Mouse (Mus musculus) adrenal gland, postnatal 36 days (tissue): ENCODE data around the gene Doc2g. TPM values are rescaled to one million over a fixed set of nuclear protein-coding genes. Genes with fewer than 3 reads are reported as not detected.
"Not testable (repeated sequence)": the region's sequence is repeated elsewhere in the genome, so short reads cannot be mapped to it uniquely, and the experiment has no call there.

Experiments
- DNase-seq, 2 experiments: peaks; one replicate each; pipeline ENCODE4 v3.0.0; 2021; ENCODE audit warnings: mixed read lengths in 1 of 2
- total RNA-seq, 2 experiments: library from RNA; stranded (reverse); gene quantifications; 2 replicates each; pipeline ENCODE4 v1.2.3; 2021

Doc2g gene
- total RNA-seq, 2 experiments from 2014 or later, result 1.1 to 1.9 TPM

- DNase-seq, result no peak
These were observed 14.9 kb downstream of the Doc2g start for GRCm38 (mm10) chr19:4017921-4018587.

- DNase-seq, result peak; percentile 82 to 87
These were observed 15.8 kb downstream of the Doc2g start for GRCm38 (mm10) chr19:4018743-4019583.

GRCm38 (mm10) chr19:4023185-4023584 lies 20.1 kb downstream of the Doc2g start:
- no peak for DNase-seq

GRCm38 (mm10) chr19:4027576-4027975 lies 24.5 kb downstream of the Doc2g start:
- no peak for DNase-seq

- no peak for DNase-seq
These were observed 29.6 kb downstream of the Doc2g start for GRCm38 (mm10) chr19:4032668-4033067.

GRCm38 (mm10) chr19:4033298-4033697 lies 30.2 kb downstream of the Doc2g start:
- no peak for DNase-seq

GRCm38 (mm10) chr19:4033742-4034141 lies 30.6 kb downstream of the Doc2g start:
- DNase-seq, result no peak

GRCm38 (mm10) chr19:4036327-4037045 lies 33.4 kb downstream of the Doc2g start:
- DNase-seq, result no peak

- not testable (repeated sequence) for DNase-seq
These were observed 34.2 kb downstream of the Doc2g start for GRCm38 (mm10) chr19:4037154-4037787.

- DNase-seq, result peak; percentile 94 to 95
These were observed 34.7 kb downstream of the Doc2g start, which contains the start of gene Gstp1 for GRCm38 (mm10) chr19:4037788-4038232. Gene Gstp1 (minus strand): TSS chr19:4037985.

- not testable (repeated sequence) for DNase-seq
These were observed 37.8 kb downstream of the Doc2g start for GRCm38 (mm10) chr19:4040941-4041340.

GRCm38 (mm10) chr19:4041500-4041899 lies 38.4 kb downstream of the Doc2g start:
- DNase-seq, result not testable (repeated sequence)

GRCm38 (mm10) chr19:4042124-4042523 lies 39.0 kb downstream of the Doc2g start:
- DNase-seq, result peak in 1 of 2 experiments; percentile 36

- DNase-seq, result not testable (repeated sequence)
These were observed 41.0 kb downstream of the Doc2g start for GRCm38 (mm10) chr19:4044109-4044508.

GRCm38 (mm10) chr19:4045966-4046865 lies 43.1 kb downstream of the Doc2g start, which contains the start of gene Gstp2:
Gene Gstp2 (minus strand): TSS chr19:4046023.
- peak; percentile 80 to 86 for DNase-seq

- no peak for DNase-seq
These were observed 43.7 kb downstream of the Doc2g start for GRCm38 (mm10) chr19:4046866-4047254.

- peak; percentile 89 to 90 for DNase-seq
These were observed 44.7 kb downstream of the Doc2g start for GRCm38 (mm10) chr19:4047859-4048258.

GRCm38 (mm10) chr19:4049069-4049468 lies 46.0 kb downstream of the Doc2g start:
- DNase-seq, result not testable (repeated sequence)

GRCm38 (mm10) chr19:4051016-4051415 lies 47.9 kb downstream of the Doc2g start:
- no peak for DNase-seq

GRCm38 (mm10) chr19:4051741-4052515 lies 48.8 kb downstream of the Doc2g start:
- DNase-seq, result peak; percentile 71 to 77
